Mouse (Mus musculus) urinary bladder, postnatal 0 days (tissue): ENCODE results near the gene Olfr206. TPM values are rescaled to one million over a fixed set of nuclear protein-coding genes. Genes with fewer than 3 reads are reported as not detected.

Source experiments
- polyA plus RNA-seq: library from polyadenylated mRNA; unstranded; fragments of >200 nt; fragmentation: Nextera tagmentation; extraction: Ambion mirVana; gene quantifications from 2 replicates; pipeline ENCODE4 v1.2.1, GENCODE M21; 2015

Olfr206 gene
- not detected in 2 replicates for polyA plus RNA-seq

GRCm38 (mm10) chr16:59349146-59349545, at the start of gene Olfr206:
Olfr206 (minus strand) TSS chr16:59349246.

GRCm38 (mm10) chr16:59363893-59364292, 14.8 kb upstream of the Olfr206 start, which contains the start of gene Olfr209:
Olfr209 (minus strand) TSS chr16:59363993.

GRCm38 (mm10) chr16:59331038-59331437, 18.0 kb downstream of the Olfr206 start, which contains the start of gene Olfr205:
Olfr205 (minus strand) TSS chr16:59331138.

GRCm38 (mm10) chr16:59318148-59318547, 30.9 kb downstream of the Olfr206 start, which contains the start of gene Olfr204:
Olfr204 (minus strand) TSS chr16:59318248.

GRCm38 (mm10) chr16:59298581-59298980, 50.5 kb downstream of the Olfr206 start, which contains the start of gene Olfr203:
Olfr203 (plus strand) TSS chr16:59298881.

Other genes starting within 250 kb of the Olfr206 start
- not detected in 2 replicates for gene Olfr193, start 237.4 kb downstream of the Olfr206 start, polyA plus RNA-seq
- gene Olfr194, start 228.2 kb downstream of the Olfr206 start, polyA plus RNA-seq: not detected in 2 replicates
- gene Olfr195, start 202.2 kb downstream of the Olfr206 start, polyA plus RNA-seq: not detected in 2 replicates
- not detected in 2 replicates for gene Olfr196, start 178.8 kb downstream of the Olfr206 start, polyA plus RNA-seq
- gene Olfr198, start 145.7 kb downstream of the Olfr206 start, polyA plus RNA-seq: not detected in 2 replicates
- not detected in 2 replicates for gene Olfr199, start 129.5 kb downstream of the Olfr206 start, polyA plus RNA-seq
- not detected in 2 replicates for gene Olfr201, start 76.6 kb downstream of the Olfr206 start, polyA plus RNA-seq
- not detected in 2 replicates for gene Olfr202, start 62.5 kb downstream of the Olfr206 start, polyA plus RNA-seq
- not detected in 2 replicates for gene Olfr203, start 50.4 kb downstream of the Olfr206 start, polyA plus RNA-seq
- not detected in 2 replicates for gene Olfr204, start 31.0 kb downstream of the Olfr206 start, polyA plus RNA-seq
- gene Olfr205, start 18.1 kb downstream of the Olfr206 start, polyA plus RNA-seq: not detected in 2 replicates
- not detected in 2 replicates for gene Olfr209, start 14.7 kb upstream of the Olfr206 start, polyA plus RNA-seq
- not detected in 2 replicates for gene Gabrr3, start 58.1 kb upstream of the Olfr206 start, polyA plus RNA-seq
- 25.6 and 28.3 TPM in 2 replicates for gene Riox2, start 122.5 kb upstream of the Olfr206 start, polyA plus RNA-seq